Mouse (Mus musculus): ENCODE results near the gene Med16. TPM values are rescaled to one million over a fixed set of nuclear protein-coding genes. Genes with fewer than 3 reads are reported as not detected.

Med16 gene
- total RNA-seq, 4 experiments from 2014 or later: 48.5 to 65.2 (median 53.3) TPM

DNA sequence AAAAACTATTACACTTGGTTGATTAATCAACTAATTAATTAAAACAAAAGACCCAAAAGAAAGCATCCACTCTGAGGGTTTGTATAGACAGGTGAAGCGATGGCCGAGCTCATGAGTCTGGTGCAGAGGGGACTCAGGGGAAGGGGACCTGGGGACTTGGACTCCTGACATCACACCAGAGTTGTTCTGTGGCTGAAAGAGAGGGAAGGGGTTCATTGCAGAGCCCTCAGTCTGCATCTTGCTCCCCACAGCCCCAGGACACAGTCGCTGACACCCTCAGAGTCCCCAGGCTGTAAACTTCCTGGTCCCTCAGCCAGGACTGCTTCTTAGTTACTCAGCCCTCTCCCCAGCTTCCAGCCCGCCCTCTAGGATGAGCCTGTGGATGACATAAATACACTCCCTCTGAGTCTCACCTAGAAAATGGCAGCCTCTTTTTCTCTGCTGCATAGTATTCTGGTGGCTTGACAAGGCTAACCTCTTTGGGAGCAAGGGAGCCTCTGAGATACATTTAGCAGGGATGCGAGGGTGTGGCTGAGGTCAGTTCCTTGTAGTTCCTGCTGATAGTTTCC lies 8.9 kb upstream of the Med16 start:
- no peak for DNase-seq (ENCODE audit: low spot score)

- DNase-seq (ENCODE audit: low spot score): peak; percentile 87
These were observed 8.2 kb upstream of the Med16 start, which contains the start of gene Kiss1r for GRCm38 (mm10) chr10:79916808-79917531. TSS of gene Kiss1r (plus strand) at chr10:79916971.

- DNase-seq (ENCODE audit: low spot score): no peak
These were observed 7.4 kb upstream of the Med16 start for GRCm38 (mm10) chr10:79916081-79916480.

DNA sequence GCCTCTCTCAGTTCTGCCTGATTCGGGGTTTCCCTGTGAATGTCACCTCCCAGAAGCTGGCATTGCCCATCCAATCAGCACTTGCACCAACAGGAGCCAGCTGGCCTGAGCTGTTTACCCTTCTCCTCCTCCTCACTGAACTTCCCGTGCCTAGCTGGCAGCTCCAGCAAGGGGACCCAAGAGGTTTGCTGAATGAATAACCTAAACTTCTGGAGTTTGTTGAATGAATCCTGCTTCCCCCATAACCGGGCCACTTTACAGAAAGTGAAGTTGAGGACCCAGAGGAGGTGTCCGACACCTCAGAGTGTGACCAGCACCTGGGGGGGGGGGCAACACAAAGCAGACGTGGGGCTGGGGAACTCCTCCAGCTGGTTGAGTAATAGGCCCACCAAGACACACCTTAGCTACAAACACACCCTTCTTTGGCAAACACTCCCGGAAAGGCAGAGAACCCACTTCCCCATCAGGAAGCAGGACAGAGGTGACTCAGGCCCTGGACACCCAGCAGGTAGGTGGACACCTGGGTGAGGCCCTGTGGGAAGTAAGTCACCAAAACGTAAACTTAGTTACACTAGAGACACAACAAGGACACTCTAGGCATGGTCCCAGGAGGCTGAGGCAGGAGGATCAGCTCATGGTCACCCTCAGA lies 6.3 kb upstream of the Med16 start:
- DNase-seq (ENCODE audit: low spot score): no peak

- no peak for DNase-seq (ENCODE audit: low spot score)
These were observed 5.6 kb upstream of the Med16 start for GRCm38 (mm10) chr10:79914131-79914947.

- no peak for DNase-seq (ENCODE audit: low spot score)
These were observed 3.7 kb upstream of the Med16 start for GRCm38 (mm10) chr10:79912412-79912811.

- DNase-seq (ENCODE audit: low spot score): no peak
These were observed 1.8 kb upstream of the Med16 start, which contains the start of gene Gm26602 for GRCm38 (mm10) chr10:79910556-79910955. TSS of gene Gm26602 (plus strand) at chr10:79910856.

GRCm38 (mm10) chr10:79909092-79909922 lies 584 bp upstream of the Med16 start:
- no peak for DNase-seq (ENCODE audit: low spot score)

DNA sequence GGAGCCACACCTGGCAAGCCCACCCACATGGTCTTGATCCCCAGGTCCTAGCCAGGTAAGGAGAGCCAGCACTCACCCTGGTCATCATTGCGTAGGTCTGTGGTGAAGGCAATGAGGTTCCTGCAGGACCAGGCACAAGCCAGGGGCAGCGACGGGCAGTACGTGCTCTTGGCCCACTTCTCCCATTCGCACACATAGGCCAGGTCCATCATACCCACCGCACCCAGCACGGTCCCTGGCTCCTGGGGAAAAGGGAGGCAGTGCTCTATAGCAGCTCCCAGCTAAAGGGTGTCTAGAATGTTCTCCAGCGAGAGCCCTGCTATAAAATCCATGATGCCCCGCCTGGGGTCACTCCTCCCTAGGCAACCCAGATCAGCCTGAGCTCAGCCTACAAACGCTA lies 1.3 kb downstream of the Med16 start:
- DNase-seq (ENCODE audit: low spot score): no peak

DNA sequence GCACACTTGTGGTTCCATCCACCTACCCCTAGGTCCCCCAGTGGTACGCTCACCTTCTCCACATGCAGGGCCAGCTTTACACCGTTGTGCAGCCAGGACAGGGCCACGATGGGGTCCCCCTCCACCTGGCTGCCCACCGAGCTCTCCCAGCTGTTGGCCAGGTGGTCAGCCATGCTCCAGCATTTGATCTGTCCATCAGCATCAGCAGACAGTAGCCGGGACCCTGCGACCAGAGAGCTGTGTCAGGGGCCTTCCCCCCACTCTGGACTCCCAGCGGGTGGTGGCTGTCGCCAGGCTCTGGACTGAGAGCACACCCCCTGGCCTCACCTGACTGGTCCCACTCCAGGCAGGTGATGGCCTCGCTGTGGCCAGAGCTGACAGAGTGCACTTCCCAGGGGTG lies 2.0 kb downstream of the Med16 start:
- no peak for DNase-seq (ENCODE audit: low spot score)

DNA sequence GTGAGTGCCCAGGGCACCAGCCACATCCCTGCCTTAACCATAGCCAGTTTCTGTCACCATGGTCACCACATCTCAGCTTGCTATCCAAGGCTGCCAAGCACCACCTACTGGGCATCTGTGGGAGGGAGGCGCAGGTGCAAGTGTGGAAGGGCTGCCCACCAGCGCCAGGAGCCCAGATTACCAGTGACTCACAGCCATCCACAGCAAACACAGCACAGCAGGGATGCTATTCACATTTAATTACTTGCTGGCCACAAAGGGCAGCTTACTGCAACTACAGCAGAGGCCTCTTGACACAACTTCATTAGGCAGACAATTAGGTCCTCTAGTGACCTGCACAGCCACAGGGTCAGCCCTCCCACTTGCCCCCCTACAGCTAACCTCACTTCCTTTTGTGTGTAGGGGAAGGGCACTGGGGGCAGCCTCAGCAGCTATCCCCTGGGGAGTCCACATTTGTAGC lies 7.7 kb downstream of the Med16 start:
- DNase-seq (ENCODE audit: low spot score): no peak

GRCm38 (mm10) chr10:79897316-79898245 lies 11.1 kb downstream of the Med16 start:
- DNase-seq (ENCODE audit: low spot score): no peak

DNA sequence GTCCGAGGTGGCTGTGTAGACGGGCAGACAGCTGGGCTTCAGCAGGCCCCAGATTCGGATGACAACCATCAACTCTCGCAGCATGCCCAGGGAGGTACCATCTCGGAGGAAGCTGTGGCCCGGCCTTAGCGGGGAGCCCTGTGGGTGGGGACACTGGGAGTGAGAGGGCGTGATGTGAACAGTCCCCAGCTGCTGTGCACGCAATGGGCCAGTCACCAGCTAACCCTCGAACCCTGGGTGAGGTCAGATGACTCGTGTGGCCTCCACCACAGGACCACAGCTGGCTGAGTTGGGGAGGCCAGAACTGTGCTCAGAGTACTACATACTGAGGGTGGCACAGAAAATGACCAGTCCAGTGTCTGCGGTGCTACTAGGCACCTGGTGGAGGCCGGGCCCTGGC lies 11.9 kb downstream of the Med16 start:
- no peak for DNase-seq (ENCODE audit: low spot score)

DNA sequence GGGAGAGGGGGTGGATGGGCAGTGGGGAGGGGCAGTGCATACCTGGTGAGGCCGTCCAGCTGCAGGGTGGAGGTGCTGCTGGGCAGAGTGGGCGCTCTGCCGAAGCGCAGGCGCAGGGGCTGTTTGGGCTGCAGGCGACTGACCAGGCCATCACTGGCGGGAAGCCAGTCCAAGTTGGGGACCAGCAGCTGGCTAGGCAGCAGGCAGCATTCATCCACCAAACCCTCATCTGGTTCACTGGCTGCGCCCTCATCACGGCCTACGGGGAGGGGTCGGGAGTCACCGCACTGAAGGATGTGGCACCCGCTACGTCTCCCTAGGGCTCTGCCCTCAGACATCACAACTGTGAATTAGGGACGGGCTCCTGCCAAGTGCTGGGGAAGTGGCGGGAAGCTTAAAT lies 12.4 kb downstream of the Med16 start:
- DNase-seq (ENCODE audit: low spot score): no peak

GRCm38 (mm10) chr10:79892451-79893118 lies 16.1 kb downstream of the Med16 start:
- DNase-seq (ENCODE audit: low spot score): peak; percentile 57

- no peak for DNase-seq (ENCODE audit: low spot score)
These were observed 18.1 kb downstream of the Med16 start, which contains the start of gene Cfd for GRCm38 (mm10) chr10:79890670-79891069. TSS of gene Cfd (plus strand) at chr10:79890853.

- no peak for DNase-seq (ENCODE audit: low spot score)
These were observed 19.3 kb downstream of the Med16 start for GRCm38 (mm10) chr10:79889386-79889785.

DNA sequence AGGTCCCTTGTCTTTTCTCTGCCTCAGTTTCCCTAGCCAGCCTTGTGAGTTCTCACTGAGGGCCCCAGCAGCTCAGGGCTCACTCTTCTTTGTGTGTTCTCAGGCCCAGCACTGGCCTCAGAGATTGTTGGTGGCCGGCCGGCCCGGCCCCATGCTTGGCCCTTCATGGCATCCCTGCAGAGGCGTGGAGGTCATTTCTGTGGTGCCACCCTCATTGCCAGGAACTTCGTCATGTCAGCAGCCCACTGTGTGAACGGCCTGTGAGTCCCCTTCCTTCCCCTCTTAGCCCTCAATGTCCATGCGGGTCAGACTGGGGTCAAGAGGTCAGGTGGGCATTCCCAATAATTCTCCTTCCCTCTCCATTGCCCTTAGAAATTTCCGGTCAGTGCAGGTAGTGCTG lies 22.1 kb downstream of the Med16 start:
- DNase-seq (ENCODE audit: low spot score): no peak

GRCm38 (mm10) chr10:79886054-79886453 lies 22.7 kb downstream of the Med16 start, which contains the start of gene Elane:
TSS of gene Elane (plus strand) at chr10:79886247.
- no peak for DNase-seq (ENCODE audit: low spot score)
